Mouse (Mus musculus) heart, adult 2 months (tissue): Measurements from ENCODE around the gene Il7r.

Experiments
- CTCF ChIP-seq: fragments of 200-600 bp; IDR thresholded peaks from 2 replicates; pipeline ENCODE4 v1.8.1; 2022; ENCODE audit warnings: antibody characterized with exemption, mild to moderate bottlenecking, moderate library complexity
- POLR2A ChIP-seq: fragments of 200-500 bp; IDR thresholded peaks from 2 replicates; pipeline ENCODE4 v1.6.1; 2011; ENCODE audit warnings: mild to moderate bottlenecking, low read depth, low read length, control low read depth; ENCODE audit not compliant: insufficient read depth

DNA sequence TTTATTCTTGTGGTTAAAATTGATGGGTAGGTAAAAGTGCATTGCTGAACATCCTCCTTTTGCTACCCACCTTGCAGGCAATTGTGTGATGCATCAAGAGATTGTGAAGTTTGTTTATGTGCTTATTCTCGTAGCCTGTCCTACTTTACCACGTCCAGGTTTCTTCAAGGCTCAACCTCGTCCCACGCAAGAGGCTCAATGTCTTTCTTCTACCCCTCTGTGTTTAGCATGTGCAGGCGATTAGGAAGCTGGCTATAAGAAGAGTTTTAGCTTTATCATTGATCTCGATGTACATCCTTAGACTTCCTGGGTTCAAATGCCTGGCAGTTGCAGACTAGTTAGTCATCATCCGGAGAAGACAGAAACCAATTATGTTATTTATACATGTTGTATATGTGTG lies 42.7 kb upstream of the Il7r start:
- TF ChIP-seq POLR2A (no peak), CTCF (no peak)
